Mouse (Mus musculus): ENCODE data around the gene Slc22a3.

Slc22a3 gene

GRCm38 (mm10) chr17:12468745-12469144 lies 38.8 kb downstream of the Slc22a3 start:
- no peak for DNase-seq (ENCODE audit: low spot score)

GRCm38 (mm10) chr17:12467642-12468041 lies 39.9 kb downstream of the Slc22a3 start:
- DNase-seq (ENCODE audit: low spot score), result no peak

GRCm38 (mm10) chr17:12466501-12467000 lies 41.0 kb downstream of the Slc22a3 start:
- DNase-seq (ENCODE audit: low spot score), result no peak

- no peak for DNase-seq (ENCODE audit: low spot score)
These were observed 46.3 kb downstream of the Slc22a3 start for GRCm38 (mm10) chr17:12461168-12461567.

GRCm38 (mm10) chr17:12455143-12455790 lies 52.2 kb downstream of the Slc22a3 start:
- peak; percentile 29 for DNase-seq (ENCODE audit: low spot score)

GRCm38 (mm10) chr17:12453691-12454090 lies 53.8 kb downstream of the Slc22a3 start:
- no peak for DNase-seq (ENCODE audit: low spot score)

- DNase-seq (ENCODE audit: low spot score), result no peak
These were observed 54.5 kb downstream of the Slc22a3 start for GRCm38 (mm10) chr17:12452862-12453531.

- DNase-seq (ENCODE audit: low spot score), result no peak
These were observed 56.3 kb downstream of the Slc22a3 start for GRCm38 (mm10) chr17:12451234-12451633.

- DNase-seq (ENCODE audit: low spot score), result peak; percentile 52
These were observed 62.9 kb downstream of the Slc22a3 start for GRCm38 (mm10) chr17:12444561-12444960.

GRCm38 (mm10) chr17:12437771-12438170 lies 69.7 kb downstream of the Slc22a3 start:
- no peak for DNase-seq (ENCODE audit: low spot score)

GRCm38 (mm10) chr17:12431707-12432106 lies 75.8 kb downstream of the Slc22a3 start:
- DNase-seq (ENCODE audit: low spot score), result no peak

- DNase-seq (ENCODE audit: low spot score), result no peak
These were observed 79.1 kb downstream of the Slc22a3 start for GRCm38 (mm10) chr17:12428369-12428768.

- DNase-seq (ENCODE audit: low spot score), result no peak
These were observed 80.3 kb downstream of the Slc22a3 start for GRCm38 (mm10) chr17:12427156-12427555.

GRCm38 (mm10) chr17:12422143-12422542 lies 85.4 kb downstream of the Slc22a3 start:
- DNase-seq (ENCODE audit: low spot score), result no peak

GRCm38 (mm10) chr17:12420886-12421574 lies 86.5 kb downstream of the Slc22a3 start:
- no peak for DNase-seq (ENCODE audit: low spot score)

GRCm38 (mm10) chr17:12419491-12420079 lies 87.9 kb downstream of the Slc22a3 start:
- DNase-seq (ENCODE audit: low spot score), result no peak

- peak; percentile 90 for DNase-seq (ENCODE audit: low spot score)
These were observed 91.1 kb downstream of the Slc22a3 start for GRCm38 (mm10) chr17:12416250-12416895.

- peak; percentile 26 for DNase-seq (ENCODE audit: low spot score)
These were observed 91.8 kb downstream of the Slc22a3 start for GRCm38 (mm10) chr17:12415741-12416140.

GRCm38 (mm10) chr17:12415031-12415735 lies 92.3 kb downstream of the Slc22a3 start:
- peak; percentile 86 for DNase-seq (ENCODE audit: low spot score)

- DNase-seq (ENCODE audit: low spot score), result no peak
These were observed 94.6 kb downstream of the Slc22a3 start for GRCm38 (mm10) chr17:12412891-12413237.

- DNase-seq (ENCODE audit: low spot score), result peak; percentile 29
These were observed 95.2 kb downstream of the Slc22a3 start for GRCm38 (mm10) chr17:12412181-12412890.

Data from adipocyte (in vitro differentiated cells).